Mouse (Mus musculus) inflammation-experienced regulatory T-cells, adult 6 months (primary cell): Measurements from ENCODE around the gene Zbtb32. TPM values are rescaled to one million over a fixed set of nuclear protein-coding genes. Genes with fewer than 3 reads are reported as not detected.

Source experiments
- ATAC-seq: one replicate; pipeline ENCODE4 v1.8.0; 2017
- polyA plus RNA-seq, 3 experiments: library from polyadenylated mRNA; unstranded; fragments of 100-300 nt; shearing (Covaris generic); gene quantifications; one replicate each; pipeline ENCODE4 v1.2.1; 2017

Zbtb32 gene
- 10 to 100 TPM; 11.7 to 28.7 (median 11.9) TPM for polyA plus RNA-seq

- ATAC-seq: no peak
Observed at GRCm38 (mm10) chr7:30598786-30599185, at the start of gene Zbtb32. Gene Zbtb32 (minus strand): TSS chr7:30598909.

GRCm38 (mm10) chr7:30639083-30639482 is 40.4 kb upstream of the Zbtb32 start:
- ATAC-seq: no peak

- ATAC-seq: no peak
Observed at GRCm38 (mm10) chr7:30636395-30636794, 37.7 kb upstream of the Zbtb32 start.

- ATAC-seq: no peak
Observed at GRCm38 (mm10) chr7:30635752-30636151, 37.0 kb upstream of the Zbtb32 start, which contains the start of gene Etv2. Gene Etv2 (minus strand): TSS chr7:30635852.

GRCm38 (mm10) chr7:30634621-30635020 is 35.9 kb upstream of the Zbtb32 start:
- ATAC-seq: no peak

- ATAC-seq: no peak
Observed at GRCm38 (mm10) chr7:30633762-30634412, 35.2 kb upstream of the Zbtb32 start.

- no peak for ATAC-seq
Observed at GRCm38 (mm10) chr7:30629013-30629412, 30.3 kb upstream of the Zbtb32 start.

GRCm38 (mm10) chr7:30626647-30627046 is 27.9 kb upstream of the Zbtb32 start:
- ATAC-seq: no peak

GRCm38 (mm10) chr7:30625530-30626384 is 27.0 kb upstream of the Zbtb32 start, which contains the start of gene Cox6b1:
Gene Cox6b1 (minus strand): TSS chr7:30626151.
- ATAC-seq: peak; percentile 100

- ATAC-seq: no peak
Observed at GRCm38 (mm10) chr7:30619202-30619601, 20.5 kb upstream of the Zbtb32 start.

- ATAC-seq: no peak
Observed at GRCm38 (mm10) chr7:30618658-30619057, 19.9 kb upstream of the Zbtb32 start.

GRCm38 (mm10) chr7:30615049-30615760 is 16.5 kb upstream of the Zbtb32 start:
- ATAC-seq: no peak

- peak; percentile 46 for ATAC-seq
Observed at GRCm38 (mm10) chr7:30614454-30614853, 15.7 kb upstream of the Zbtb32 start.

GRCm38 (mm10) chr7:30613529-30614112 is 14.9 kb upstream of the Zbtb32 start:
- peak; percentile 77 for ATAC-seq

GRCm38 (mm10) chr7:30612654-30613402 is 14.1 kb upstream of the Zbtb32 start, which contains the start of gene Upk1a:
Gene Upk1a (minus strand): TSS chr7:30612847.
- ATAC-seq: no peak

GRCm38 (mm10) chr7:30610043-30610442 is 11.3 kb upstream of the Zbtb32 start:
- no peak for ATAC-seq

- no peak for ATAC-seq
Observed at GRCm38 (mm10) chr7:30608476-30608875, 9.8 kb upstream of the Zbtb32 start.

GRCm38 (mm10) chr7:30607706-30608309 is 9.1 kb upstream of the Zbtb32 start:
- peak; percentile 74 for ATAC-seq

- no peak for ATAC-seq
Observed at GRCm38 (mm10) chr7:30604944-30605343, 6.2 kb upstream of the Zbtb32 start.

GRCm38 (mm10) chr7:30604424-30604823 is 5.7 kb upstream of the Zbtb32 start:
- ATAC-seq: no peak

- ATAC-seq: no peak
Observed at GRCm38 (mm10) chr7:30602583-30602982, 3.9 kb upstream of the Zbtb32 start.
